Mouse (Mus musculus) brown adipose tissue, adult 24 weeks (tissue): ENCODE measurements around the gene Acads. TPM values are rescaled to one million over a fixed set of nuclear protein-coding genes. Genes with fewer than 3 reads are reported as not detected.
"Not testable (repeated sequence)": the region's sequence is repeated elsewhere in the genome, so short reads cannot be mapped to it uniquely, and the experiment has no call there.

Experiments
- H3K27ac ChIP-seq: fragments of 200-500 bp; replicated peaks from 2 replicates; pipeline ENCODE4 v1.5.1; 2012; ENCODE audit warnings: low read depth, mild to moderate bottlenecking, low read length
- H3K4me1 ChIP-seq: fragments of 200-500 bp; 2 replicates; pipeline ENCODE4 v1.6.1; 2012; ENCODE audit warnings: low read length, mixed read lengths; ENCODE audit not compliant: control insufficient read depth, insufficient read depth, insufficient read length
- H3K4me3 ChIP-seq: fragments of 200-500 bp; 2 replicates; pipeline ENCODE4 v1.5.1; 2012; ENCODE audit warnings: low read depth, mild to moderate bottlenecking, low read length, moderate library complexity; ENCODE audit not compliant: insufficient read depth
- polyA plus RNA-seq: library from polyadenylated mRNA; stranded (reverse); fragments of >200 nt; gene quantifications from 2 replicates; pipeline ENCODE4 v1.2.4, GENCODE M21; 2012; ENCODE audit not compliant: missing spikeins, insufficient read depth, insufficient read length

Gene Acads
- 345 and 375 TPM in 2 replicates for polyA plus RNA-seq

- Histone ChIP-seq H3K4me1 (peaks cover 4% of the 10 kb centered on the region; the same call in 1 of the 2 replicates), H3K4me3 (peak within 1 kb of the TSS; percentile 84), H3K27ac (peak within 1 kb of the TSS; percentile 76)
Measured at GRCm38 (mm10) chr5:115118961-115119570, at the start of gene Acads. Acads (minus strand) TSS chr5:115119346.

- Histone ChIP-seq H3K27ac (0 out of 2 replicates have a peak overlapping the region, but pooled peaks have one; percentile 21), H3K4me1 (peaks cover 12% of the 10 kb centered on the region), H3K4me3 (no peak overlapping the region)
Measured at GRCm38 (mm10) chr5:115167396-115167795, 48.2 kb upstream of the Acads start.

- Histone ChIP-seq H3K4me1 (peaks cover 16% of the 10 kb centered on the region), H3K27ac (no peak overlapping the region), H3K4me3 (no peak overlapping the region)
Measured at GRCm38 (mm10) chr5:115166815-115167194, 47.7 kb upstream of the Acads start.

- peaks cover 18% of the 10 kb centered on the region for H3K4me1 ChIP-seq
- H3K4me3 ChIP-seq: no peak overlapping the region
- no peak overlapping the region for H3K27ac ChIP-seq
Measured at GRCm38 (mm10) chr5:115165895-115166814, 47.0 kb upstream of the Acads start.

- no peak overlapping the region for H3K4me3 ChIP-seq
- no peak overlapping the region for H3K27ac ChIP-seq
- H3K4me1 ChIP-seq: peaks cover 18% of the 10 kb centered on the region
Measured at GRCm38 (mm10) chr5:115165351-115165750, 46.2 kb upstream of the Acads start.

DNA sequence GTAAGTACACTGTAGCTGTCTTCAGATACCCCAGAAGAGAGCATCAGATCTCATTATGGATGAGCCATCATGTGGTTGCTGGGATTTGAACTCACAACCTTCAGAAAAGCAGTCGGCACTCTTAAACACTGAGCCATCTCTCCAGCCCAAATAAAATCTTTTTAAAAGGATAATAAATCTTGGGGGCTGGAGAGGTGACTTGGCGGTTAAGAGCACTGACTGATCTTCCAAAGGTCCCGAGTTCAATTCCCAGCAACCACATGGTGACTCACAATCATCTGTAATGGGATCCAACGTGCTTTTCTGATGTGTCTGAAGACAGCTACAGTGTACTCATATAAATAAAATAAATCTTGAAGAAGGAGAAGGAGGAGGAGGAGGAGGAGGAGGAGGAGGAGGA, 45.3 kb upstream of the Acads start:
- peaks cover 25% of the 10 kb centered on the region for H3K4me1 ChIP-seq
- H3K4me3 ChIP-seq, H3K27ac ChIP-seq: not testable (repeated sequence)

DNA sequence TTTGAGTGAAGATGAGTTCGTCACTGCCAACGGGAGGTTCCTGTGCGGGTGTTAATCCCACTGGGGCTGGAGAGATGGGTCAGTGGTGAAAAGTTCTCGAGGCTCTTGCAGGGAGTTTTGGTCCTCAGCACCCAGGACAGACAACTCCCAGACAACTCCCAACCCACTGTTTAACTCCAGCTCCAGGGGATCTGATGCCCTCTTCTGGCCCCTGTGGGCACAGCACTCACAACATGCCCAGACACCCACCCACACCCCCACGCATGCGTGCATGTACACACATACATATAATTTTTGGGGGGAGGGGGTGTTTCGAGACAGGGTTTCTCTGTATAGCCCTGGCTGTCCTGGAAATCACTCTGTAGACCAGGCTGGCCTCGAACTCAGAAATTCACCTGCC, 44.4 kb upstream of the Acads start:
- H3K27ac ChIP-seq: no peak overlapping the region
- H3K4me3 ChIP-seq: no peak overlapping the region
- H3K4me1 ChIP-seq: peaks cover 25% of the 10 kb centered on the region

DNA sequence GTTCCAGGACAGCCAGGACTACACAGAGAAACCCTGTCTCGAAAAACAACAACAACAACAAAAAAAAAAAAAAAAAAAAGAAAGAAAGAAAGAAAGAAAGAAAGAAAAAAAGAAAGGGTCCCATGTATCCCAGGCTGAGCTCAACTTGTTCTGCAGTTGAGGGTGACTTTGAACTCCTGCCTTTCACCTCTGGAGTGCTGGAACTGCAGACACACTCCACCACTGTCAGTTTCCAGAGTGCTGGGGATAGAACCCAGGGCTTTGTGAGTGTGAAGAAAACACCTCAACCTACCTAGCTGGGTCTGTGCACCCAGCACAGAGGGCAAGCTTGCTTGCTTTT, 42.8 kb upstream of the Acads start:
- H3K4me1 ChIP-seq: peaks cover 23% of the 10 kb centered on the region
- not testable (repeated sequence) for H3K4me3 ChIP-seq

GRCm38 (mm10) chr5:115161064-115161939, 42.2 kb upstream of the Acads start:
- peak overlapping the region; percentile 98 for H3K27ac ChIP-seq
- peak overlapping the region; percentile 24 for H3K4me3 ChIP-seq
- H3K4me1 ChIP-seq: peaks cover 20% of the 10 kb centered on the region

More for the DNA sequence above, 42.8 kb upstream of the Acads start:
- peak overlapping the region; percentile 49 for H3K27ac ChIP-seq

DNA sequence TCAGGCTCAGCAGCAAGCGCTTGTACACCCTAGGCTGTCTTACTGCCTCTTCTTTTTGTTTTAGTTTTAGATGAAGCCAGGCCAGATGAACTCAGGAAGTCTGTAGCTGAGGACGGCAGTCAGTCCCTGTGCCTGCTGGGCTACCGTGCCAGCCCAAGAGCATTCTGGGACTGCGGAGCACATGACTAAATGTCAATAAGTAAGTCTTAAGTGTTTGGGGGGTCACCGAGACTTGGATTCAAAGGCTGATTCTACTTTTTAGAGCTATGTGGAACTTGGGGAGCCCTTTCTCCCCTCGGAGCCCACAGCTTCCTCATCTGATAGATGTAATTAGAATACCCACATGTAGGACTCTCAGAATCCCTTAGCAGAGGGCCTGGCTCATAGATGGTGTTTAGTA, 41.5 kb upstream of the Acads start:
- H3K4me3 ChIP-seq: no peak overlapping the region
- peak overlapping the region; percentile 95 for H3K27ac ChIP-seq

GRCm38 (mm10) chr5:115159165-115159564, 40.0 kb upstream of the Acads start:
- Histone ChIP-seq H3K4me3 (peak overlapping the region; percentile 71), H3K4me1 (peaks cover 38% of the 10 kb centered on the region), H3K27ac (peak overlapping the region; percentile 73)

More for the DNA sequence above, 41.5 kb upstream of the Acads start:
- H3K4me1 ChIP-seq: peaks cover 24% of the 10 kb centered on the region

DNA sequence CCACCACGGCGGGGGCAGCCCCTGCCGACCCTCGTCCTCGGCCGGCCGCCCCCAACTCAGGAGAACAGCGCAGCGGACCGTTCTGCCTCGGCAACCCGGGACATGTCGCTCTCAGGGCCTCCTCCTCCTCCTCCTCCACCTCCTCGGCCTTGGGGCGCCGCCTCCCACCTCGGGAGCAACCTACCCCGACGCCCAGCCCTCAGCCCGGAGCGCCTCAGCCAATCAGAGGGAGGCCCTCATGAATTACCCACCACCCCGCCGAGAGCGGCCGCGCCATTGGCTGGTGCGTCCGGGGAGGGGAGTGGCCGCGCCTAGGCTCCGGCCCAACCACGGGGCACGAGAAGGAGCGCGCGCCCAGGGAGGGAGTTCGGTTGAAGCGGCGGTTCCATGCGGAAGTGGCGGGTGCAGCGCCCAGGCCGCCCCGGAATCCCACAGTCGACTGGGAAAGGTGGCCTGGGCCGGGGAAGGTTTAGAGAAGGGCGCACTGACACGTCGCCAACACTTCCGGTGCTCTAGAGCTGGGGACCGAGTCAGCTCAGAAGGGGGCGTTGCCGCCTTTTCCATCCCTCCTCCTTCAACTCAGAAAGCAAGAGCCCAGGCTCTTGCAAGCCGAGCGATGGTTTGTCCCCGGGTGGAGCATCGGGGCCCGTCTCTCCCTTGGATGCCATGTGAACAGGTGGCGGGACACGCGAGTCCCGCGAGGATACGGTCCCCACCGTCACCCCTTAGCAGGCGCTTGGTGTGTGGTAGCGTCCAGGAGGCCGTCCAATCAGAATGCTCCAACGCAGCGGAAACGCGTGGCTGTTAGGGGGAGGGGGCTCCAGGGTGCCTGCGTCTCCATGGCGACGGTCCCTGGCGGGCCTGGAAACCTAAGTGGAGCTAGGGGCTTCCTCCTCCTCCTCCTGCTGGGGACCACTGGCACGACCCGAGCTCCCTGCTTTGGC, 39.2 kb upstream of the Acads start, which contains the start of gene Mlec:
Gene Mlec (minus strand): TSS at position 140 of the 944 bp plus-strand sequence.
- H3K4me3 ChIP-seq: peak within 1 kb of the TSS; percentile 82
- peaks cover 43% of the 10 kb centered on the region for H3K4me1 ChIP-seq
- H3K27ac ChIP-seq: peak within 1 kb of the TSS; percentile 83

GRCm38 (mm10) chr5:115156933-115157589, 37.9 kb upstream of the Acads start:
- Histone ChIP-seq H3K4me1 (peaks cover 53% of the 10 kb centered on the region), H3K4me3 (peak overlapping the region; percentile 82), H3K27ac (no peak overlapping the region; the same call in 1 of the 2 replicates)
